Mouse (Mus musculus) adrenal gland, postnatal 36 days (tissue): ENCODE measurements at regions not wholly inside any gene's neighbourhood (a gene's known extent, or its start where the extent isn't known, plus 50 kb on each side); places are given as distances from the start of the nearest gene placed in this dataset.

Source experiments
- DNase-seq, 2 experiments: peaks; one replicate each; pipeline ENCODE4 v3.0.0; 2021; ENCODE audit warnings: mixed read lengths in 1 of 2

DNA sequence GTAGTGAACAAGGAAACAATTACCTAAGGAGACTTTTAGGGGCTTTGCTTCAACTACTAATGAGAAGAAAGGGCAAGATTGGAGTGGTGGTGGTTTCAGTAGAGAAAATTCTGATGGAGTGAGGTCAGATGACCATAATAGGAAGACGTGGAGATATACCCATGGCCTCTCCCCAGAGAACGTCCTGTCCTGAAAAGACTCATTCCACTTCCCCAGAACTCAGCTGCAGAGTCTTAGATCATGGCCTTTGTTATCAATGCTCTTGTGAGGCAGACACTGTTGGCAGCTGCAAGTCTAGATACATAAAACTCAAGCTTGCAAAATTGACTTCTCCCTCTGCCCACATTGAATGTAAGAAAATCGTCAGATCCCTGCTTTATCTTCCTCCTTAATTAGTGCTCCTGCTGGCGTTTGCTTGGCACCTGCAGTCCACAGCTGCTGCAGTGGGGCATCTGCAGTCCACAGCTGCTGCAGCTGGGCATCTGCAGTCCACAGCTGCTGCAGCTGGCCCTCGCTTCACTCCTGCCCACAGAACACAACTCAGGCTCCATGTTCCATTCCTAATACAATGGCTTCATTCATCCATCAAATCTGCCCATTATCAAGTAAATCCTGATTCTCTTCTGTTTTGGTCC is 162.5 kb downstream of the Cxcl12 start:
- no peak for DNase-seq

DNA sequence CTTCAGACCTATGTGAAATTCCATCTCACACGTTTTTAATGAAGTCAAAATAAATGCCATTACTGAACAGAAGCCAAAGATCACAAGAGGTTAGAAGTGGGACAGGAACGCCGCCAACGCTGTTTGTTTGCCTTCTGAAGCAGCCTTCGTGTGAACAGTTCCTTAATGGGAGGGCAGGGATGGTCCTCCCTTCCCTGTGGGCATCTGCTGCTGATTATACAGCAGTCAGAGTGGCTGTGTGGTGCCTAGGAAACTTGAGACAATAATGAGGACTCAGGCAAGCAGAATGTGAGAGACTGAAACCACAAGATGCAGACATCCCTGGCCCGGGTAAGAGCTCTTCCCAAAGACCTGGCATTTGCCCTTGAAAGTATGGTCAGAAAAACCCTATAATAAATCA is 164.3 kb downstream of the Cxcl12 start:
- DNase-seq: no peak

DNA sequence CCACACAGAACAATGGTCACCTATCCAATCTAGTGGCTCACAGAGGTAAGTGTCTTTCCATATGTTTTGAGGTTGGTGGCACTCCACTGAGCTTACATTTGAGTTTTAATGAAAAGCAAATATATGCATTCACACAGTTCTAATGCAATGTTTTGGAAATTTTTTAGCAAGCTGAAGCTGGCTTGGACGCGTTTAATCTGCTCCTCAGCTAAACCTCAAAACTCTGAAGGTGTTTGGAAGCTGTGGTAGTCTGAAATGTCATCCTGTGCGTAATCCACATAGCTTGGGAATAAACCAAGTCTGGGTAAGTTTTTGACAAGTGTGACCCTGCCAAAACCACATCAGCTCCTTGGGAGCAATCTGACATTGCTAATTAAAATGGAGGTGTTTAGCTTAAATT is 173.8 kb downstream of the Cxcl12 start:
- DNase-seq: no peak

DNA sequence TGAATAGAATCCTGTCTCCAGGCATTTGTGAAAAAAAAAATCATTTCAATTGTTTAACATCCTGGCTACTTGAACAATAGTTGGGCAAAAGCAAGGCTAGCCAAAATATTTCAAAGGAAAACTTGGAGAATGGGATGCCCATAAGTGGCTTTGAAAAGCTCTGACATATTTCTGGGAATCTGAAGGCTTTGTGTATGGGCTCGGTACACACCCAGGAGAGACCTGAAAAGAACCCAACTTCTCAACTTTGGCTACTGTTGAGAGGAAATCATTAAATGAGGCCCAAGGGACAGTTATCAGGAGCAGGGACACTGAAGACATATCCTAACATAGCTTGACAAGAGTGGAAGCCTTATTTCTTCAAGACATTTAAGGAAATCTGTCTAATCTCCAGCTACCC is 179.0 kb downstream of the Cxcl12 start:
- no peak for DNase-seq

DNA sequence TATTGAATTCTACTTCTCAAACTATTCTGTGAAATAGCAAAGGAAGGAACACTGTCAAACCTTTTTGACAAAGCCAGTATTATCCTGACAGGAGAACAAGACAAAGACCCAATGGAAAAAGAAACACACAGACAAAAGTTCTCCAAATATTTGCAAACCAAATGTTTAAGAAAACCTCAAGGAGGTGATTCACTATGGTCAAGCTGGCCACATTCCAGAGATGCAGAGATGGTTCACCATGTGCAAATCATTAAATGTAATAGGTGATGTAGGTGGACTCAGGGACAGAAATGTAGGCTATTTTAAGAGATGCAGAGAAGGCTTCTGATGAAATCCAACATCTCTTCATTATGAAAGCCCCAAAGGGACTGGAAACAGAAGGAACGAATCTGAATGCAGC is 183.5 kb downstream of the Cxcl12 start:
- DNase-seq: no peak

DNA sequence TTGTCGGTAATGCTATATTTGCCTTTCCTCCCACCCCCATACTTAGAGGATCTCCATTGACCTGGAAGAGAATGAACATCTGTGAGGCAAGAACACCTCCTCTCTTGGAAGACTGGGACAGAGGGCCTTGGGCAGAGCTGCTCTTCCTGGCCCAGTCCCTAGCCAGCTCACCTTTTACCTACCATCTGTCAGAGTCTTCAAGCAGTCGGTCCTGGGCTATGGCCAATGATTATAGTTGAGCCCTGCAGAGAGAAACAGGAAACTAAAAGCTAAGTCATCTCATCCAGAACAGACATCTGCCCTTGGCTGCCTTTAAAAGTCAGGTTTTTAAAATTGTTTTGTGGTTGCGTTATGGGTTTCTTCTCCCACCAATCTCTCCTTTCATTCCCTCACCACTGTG is 184.8 kb downstream of the Cxcl12 start:
- no peak for DNase-seq

DNA sequence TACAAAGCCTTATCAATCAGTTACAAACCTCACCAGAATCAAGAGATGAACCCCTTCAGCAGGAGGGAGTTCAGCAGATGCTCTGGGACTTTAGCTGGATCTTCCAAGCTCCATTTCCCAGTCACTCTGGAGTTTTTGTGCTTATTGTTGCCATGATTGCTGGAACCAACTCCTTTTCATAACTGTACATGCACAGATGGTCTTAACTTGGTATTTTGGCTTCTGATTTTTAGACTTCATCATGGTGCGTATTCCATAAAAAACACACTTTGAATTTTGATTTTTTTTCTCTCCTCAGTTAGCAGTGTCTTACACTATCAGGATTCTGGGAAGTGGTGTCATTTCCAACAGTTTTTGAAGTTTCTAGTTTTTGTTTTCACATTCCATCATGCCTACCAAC is 187.8 kb downstream of the Cxcl12 start:
- no peak for DNase-seq

DNA sequence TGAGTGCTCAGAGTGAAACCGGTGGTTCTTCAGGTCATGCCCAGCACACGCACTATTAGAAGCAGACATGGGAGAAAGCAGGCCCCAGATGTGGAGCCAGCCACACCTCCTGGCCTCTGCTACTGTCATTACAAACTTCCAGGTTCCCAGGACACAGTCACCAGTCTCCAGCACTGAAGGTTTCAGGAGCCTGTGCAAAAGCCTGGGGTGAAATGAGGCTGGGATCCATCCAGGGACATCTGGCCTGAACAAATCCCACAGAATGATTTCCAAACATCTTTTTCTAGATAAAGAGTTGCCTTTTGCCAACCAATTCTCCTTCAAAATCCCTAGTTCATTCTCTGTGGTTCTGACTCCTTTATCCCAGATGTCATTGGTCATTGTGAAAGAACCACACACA is 191.1 kb downstream of the Cxcl12 start:
- DNase-seq: no peak

DNA sequence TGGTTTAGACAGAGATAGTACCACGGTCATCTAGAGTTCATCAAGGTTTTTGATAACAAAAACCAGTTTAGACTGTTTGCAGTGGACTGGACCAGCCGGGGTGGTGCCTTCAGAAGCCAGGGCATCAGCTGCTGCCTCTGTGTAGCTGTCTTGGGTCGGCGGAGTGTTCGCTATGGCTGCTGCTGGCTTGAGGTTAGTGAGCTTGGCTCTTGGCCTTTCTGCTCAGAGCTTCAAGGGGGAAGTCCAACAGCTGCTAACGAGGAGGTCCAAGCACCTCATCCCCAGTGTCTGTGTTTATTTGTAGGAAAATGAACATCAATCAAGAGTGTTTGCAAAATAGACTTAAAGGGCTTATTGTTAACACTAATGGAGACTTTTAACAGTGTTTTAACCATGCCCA is 198.2 kb downstream of the Cxcl12 start:
- no peak for DNase-seq

DNA sequence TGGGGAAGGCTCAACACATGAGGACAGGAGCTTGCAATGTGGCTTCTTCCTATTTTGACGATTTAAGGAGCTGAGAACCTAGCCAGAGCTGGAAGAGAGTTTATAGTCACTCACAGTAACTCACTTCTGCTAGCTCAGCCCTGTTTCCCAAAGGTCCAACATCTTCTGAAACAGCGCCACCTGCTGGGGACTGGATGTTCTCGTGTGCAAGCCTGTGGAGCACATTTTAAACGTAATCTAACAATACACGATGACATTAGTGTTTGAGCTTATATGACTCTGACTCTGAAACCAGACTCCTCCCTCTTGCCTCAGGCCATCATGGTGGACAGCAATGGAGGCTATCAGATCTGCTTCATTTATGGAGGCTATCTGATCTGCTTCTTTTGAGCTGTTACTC is 207.7 kb downstream of the Cxcl12 start:
- no peak for DNase-seq

DNA sequence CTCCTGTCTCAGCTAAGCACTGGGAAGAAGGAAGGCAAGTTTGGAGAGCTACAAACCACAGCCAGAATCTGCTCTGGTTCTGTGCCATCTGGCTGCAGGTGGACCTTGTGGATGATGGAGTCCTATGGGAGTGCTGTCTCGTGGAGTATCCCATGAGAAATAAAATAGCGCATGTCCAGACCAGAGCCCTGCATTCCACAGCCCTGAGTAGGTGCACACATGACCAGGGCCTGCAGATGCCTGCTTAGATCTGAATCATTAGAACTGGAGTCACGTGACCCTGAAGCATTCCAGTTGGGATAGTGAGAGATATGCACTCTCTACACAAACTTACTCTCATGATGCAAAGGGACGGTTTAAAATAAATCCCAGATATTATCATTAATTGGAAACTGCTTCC is 211.6 kb downstream of the Cxcl12 start:
- DNase-seq: peak; percentile 2 to 7

DNA sequence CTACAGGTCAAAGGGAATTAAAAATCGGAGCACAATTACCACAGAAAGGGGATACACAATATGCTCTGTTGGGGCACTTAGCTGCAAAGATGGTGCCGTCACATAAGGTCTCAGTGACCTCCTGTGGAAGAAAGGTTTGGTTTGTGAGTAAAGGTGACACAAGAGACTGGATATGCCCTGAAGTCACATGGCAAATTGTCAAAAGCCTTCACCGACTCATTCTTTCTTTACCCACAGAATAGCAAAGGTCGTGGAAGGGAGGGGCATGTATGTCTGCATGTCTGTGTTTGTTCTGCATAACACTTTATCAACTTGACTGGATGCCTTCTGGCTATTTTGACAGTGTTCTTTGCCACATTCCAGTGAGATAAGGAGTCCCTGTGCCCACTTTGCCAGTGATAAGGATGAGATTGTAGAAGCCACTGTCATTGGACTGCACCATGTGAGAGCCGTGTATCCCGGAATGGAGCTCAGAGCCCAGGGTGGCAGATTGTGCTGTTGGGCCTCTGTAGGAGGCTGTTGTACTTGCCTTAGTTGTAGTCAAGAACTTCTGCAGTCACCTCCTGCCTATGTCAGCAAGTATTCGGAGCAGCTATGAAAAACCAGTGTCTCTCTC is 222.0 kb downstream of the Cxcl12 start:
- no peak for DNase-seq

DNA sequence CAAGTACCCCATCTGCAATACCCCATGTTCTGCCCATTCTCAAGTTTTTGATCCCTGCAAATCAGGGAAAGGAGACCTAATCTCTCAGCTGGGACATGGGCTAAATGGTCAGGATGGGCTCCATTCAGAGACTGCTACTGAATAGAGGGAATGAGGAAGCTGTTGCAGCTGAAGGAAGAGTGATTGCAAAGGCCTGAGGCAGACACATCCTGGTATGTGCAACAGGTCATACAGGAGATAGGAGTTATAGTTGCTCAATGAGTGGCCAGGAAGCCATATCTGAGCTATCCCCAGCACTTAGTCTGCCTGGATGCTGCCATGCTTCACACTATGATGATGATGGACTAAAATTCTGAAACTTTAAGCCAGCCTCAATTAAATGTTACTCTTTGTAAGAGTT is 225.1 kb downstream of the Cxcl12 start:
- DNase-seq: no peak

DNA sequence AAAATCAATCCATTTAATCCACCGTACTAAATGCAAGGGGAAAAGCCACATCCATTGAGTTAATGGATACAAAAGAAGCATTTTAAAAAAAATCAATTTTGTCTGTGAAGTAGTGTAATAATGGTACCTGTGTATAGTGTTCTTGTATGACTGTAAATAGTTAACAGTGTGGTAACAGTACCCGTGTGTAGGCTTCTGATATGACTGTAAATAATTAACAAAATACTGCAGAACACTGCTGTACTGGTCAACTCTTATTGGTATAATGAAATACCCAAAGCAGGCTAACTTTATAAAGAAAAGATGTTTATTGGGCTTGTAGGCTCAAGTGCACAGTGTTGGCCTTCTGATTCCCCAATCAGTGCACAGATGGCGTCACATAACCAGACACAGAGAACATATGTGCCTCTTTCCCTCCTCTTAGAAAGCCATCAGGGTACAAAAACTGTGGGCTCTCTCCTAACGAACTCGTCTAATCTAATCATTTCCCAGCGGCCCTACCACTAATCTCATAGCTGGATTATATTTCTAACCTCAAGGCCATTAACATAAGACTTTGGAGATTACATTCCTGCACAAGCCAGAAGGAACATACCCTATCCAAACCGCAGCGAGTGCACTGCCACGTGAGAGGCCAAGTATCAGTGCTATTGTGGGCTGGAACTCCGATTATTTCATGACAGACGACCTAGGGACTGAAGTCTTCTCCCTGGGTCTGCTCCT is 237.4 kb downstream of the Cxcl12 start:
- no peak for DNase-seq

DNA sequence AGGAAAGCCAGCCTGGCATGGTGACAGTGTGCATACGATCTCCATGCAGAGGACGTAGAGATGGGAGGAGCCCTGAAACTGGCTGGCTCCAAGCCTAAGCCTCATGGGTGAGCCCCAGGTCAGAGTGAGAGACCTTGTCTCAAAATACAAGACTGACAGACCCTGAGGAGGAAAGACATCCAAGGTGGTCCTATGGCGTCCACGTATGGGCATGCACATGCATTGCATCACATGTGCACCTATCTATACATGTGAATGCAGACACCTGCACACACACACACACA is 237.9 kb downstream of the Cxcl12 start:
- DNase-seq: no peak

DNA sequence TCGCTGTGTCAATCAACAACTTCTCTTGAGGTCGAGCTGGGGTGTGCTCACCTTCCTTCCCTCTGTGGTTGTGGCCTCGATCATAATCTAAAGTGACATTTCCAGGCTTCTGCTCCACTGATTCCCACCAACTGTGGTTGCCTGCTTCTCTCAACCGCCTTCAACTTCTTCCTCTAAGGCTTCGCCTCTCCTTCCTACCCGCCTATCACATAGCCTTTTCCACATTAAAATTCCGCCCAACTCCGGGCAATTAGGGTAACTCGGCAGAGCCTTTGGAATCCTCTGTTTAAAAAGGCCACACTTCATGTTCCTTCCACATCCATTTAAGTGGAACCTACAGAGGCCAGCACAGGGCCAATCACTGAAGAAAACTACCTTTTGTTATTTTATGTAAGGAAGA is 238.4 kb downstream of the Cxcl12 start:
- DNase-seq: no peak

DNA sequence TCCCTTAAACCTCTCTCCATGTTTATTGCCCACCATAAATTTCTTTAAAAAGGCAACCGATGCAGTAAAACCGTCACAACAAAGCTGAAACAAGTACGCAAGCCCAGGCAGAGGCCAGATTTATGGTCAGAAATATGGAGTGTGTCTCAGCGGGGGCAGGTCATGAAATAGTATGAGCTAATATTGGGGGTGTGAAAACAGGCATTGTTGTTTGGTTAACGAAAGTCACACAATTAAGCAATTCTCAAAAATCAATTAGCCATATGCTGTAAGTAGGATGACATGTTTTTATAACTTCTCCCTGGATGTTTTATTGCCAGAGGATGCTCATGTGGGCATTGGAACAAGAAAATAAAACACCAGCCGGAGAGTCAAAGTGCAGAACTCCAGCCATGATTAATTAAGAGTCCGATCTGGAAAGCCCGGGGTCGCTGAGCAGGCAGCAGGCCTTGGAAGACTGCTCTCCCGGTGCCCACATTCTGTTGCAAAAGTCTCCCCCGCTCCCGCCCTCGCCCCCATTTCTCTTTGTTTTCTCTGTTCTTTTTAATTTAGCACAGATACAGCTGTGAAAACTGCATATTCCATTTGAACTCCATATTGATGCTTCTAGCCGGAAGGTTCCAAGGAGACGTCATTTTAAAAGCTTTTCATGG is 239.0 kb downstream of the Cxcl12 start:
- DNase-seq: no peak

DNA sequence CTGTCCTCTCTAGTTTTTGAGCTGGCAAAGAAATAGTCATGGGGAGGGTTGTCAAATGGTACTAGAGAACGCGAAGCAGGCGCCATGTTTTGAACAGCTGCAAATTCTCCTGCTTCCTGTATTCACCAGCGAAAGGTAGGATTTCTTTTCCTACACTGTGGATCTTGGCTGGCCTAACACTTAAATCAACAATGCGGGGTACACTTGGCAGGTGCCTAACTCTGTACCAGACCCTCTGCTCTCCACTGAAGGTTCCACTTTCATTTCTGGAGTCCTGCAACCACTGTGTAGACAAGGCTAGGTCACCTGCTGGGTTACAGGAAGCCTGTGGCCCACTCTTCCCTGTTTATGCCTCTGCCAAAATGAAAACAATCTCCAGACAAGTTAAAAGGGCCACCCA is 239.6 kb downstream of the Cxcl12 start:
- DNase-seq: no peak

DNA sequence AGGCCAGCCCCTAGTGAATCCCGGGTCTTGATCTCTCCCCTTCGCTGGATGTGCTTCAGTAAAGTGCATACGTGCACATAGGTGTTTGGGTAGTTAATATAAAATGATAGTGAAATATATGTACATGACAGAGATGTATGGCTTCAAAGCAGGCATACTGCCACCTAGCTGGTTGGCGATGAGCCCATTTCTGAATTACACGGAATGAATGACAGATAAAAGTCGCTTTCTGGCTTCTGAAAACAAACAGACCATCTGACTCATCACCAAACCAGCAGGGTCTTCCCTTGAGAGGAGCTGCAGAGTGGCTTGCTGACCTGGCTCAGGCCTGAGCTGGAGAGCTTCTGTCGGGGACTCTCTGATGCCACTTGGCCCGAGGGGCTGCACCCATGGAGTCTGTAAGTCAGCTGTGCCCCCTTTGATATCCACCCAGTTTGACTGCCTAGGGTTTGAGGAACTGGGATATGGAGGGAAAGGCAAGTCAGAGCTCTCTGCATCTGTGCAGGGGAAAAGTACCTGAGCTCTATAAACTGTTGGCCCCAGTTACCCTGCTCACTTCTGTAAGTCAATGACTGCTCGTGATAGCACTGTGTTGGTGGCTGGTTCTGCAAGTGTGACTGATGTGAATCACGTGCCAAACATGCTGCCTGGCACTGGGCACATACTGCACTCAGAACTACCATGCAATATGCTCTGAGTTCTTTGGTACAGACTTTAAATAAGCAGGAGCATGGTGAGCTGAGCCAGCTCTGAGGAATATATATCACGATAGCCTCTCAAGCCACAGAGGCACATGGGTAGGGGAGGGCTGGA is 240.8 kb downstream of the Cxcl12 start:
- peak in 1 of 2 experiments; percentile 14 for DNase-seq

DNA sequence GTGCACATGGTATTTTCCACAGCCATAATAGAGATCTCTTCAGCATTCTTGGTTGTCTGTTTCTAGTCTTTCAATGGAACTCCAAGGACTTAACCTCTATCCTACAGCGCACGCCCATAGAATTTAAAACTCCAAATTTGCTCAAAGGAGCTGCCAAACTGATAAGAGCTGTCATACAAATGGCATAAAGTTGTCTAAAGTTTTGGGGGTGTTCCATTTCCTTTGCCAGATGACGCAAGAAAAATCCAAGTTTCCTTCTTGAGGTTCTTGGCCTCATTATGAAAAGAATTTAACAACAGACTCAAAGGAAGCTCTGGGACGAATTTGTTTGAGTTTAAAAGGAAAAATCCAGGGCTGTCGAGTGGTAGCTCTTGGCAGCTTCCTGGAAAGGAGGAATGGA is 246.6 kb downstream of the Cxcl12 start:
- no peak for DNase-seq

DNA sequence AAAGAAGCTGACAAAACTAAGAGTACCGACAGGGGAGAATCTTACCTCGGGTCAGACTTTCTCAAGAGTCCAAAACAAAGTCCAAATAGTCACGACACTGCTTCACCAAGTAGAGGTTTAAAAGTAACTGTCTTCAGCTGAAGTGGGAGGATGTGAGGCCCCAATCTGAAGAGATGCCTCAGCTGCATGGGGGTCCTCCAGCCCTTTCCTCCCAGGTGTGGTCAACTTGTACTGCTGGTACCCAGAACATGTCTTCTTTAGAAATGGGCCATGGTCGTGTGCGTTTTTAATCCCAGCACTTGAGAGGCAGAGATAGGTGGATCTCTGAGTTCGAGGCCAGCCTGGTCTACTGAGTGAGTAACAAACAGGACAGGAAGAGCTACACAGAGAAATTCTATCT is 247.6 kb downstream of the Cxcl12 start:
- DNase-seq: no peak

DNA sequence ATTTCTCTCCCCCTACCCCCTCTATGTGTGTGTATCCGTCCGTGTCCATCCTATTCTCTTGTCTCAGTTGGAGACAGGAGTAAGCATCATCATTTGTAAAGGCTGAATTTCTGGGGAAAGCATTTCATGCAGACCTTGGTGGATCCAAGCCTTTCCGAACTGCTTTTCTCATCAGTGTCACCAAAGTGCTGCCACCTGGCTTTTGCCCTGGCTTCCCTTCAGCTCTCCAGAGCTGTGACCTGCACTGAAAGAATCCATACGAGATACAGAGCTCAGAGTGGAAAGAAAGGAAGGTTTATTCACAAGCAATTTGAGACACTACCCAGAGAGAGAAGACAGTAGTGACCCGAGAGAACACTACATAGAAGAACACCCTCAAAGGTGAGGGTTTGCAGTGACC is 248.1 kb downstream of the Cxcl12 start:
- DNase-seq: no peak
